Mouse (Mus musculus) neural tube, embryonic 15.5 days (tissue): ENCODE measurements at regions not wholly inside any gene's neighbourhood (a gene's known extent, or its start where the extent isn't known, plus 50 kb on each side); places are given as distances from the start of the nearest gene placed in this dataset.

Experiments
- ATAC-seq: fragments of 200-750 bp; cut with Nextera tagmentation; 2 replicates; pipeline ENCODE4 v1.8.0; 2017; ENCODE audit warnings: mild to moderate bottlenecking, moderate TSS enrichment, moderate library complexity; ENCODE audit not compliant: low FRiP score
- H3K27ac ChIP-seq: fragments of 300-500 bp; sonication (generic); replicated peaks from 2 replicates; pipeline ENCODE4 v1.5.1; 2015; ENCODE audit warnings: mild to moderate bottlenecking, inconsistent platforms
- H3K27me3 ChIP-seq: fragments of 300-500 bp; sonication (generic); replicated peaks from 2 replicates; pipeline ENCODE4 v1.6.1; 2015; ENCODE audit warnings: inconsistent platforms
- H3K36me3 ChIP-seq: fragments of 300-500 bp; sonication (generic); 2 replicates; pipeline ENCODE4 v1.6.1; 2015; ENCODE audit warnings: inconsistent platforms
- H3K4me1 ChIP-seq: fragments of 300-500 bp; sonication (generic); 2 replicates; pipeline ENCODE4 v1.6.1; 2015; ENCODE audit warnings: inconsistent platforms
- H3K4me2 ChIP-seq: fragments of 300-500 bp; sonication (generic); 2 replicates; pipeline ENCODE4 v1.6.1; 2015; ENCODE audit warnings: inconsistent platforms, mild to moderate bottlenecking, moderate library complexity
- H3K4me3 ChIP-seq: fragments of 300-500 bp; sonication (generic); replicated peaks from 2 replicates; pipeline ENCODE4 v1.5.1; 2015; ENCODE audit warnings: mild to moderate bottlenecking, inconsistent platforms
- H3K9ac ChIP-seq: fragments of 300-500 bp; sonication (generic); replicated peaks from 2 replicates; pipeline ENCODE4 v1.6.1; 2015; ENCODE audit warnings: mild to moderate bottlenecking, inconsistent platforms
- H3K9me3 ChIP-seq: fragments of 300-500 bp; sonication (generic); replicated peaks from 2 replicates; pipeline ENCODE4 v1.6.1; 2016; ENCODE audit warnings: inconsistent platforms
- WGBS: fragments of 180-500 bp; shearing (Covaris S2); methylation state at CpG from one replicate; pipeline ENCODE4 v1.1.7; 2015; ENCODE audit warnings: mixed read lengths; 5-methylcytosine and 5-hydroxymethylcytosine counted together

- Histone ChIP-seq H3K4me1 (no peaks in the 10 kb centered on the region), H3K9me3 (no peaks in the 10 kb centered on the region), H3K27me3 (no peaks in the 10 kb centered on the region), H3K4me2 (no peak overlapping the region), H3K27ac (no peak overlapping the region), H3K9ac (no peak overlapping the region), H3K36me3 (no peaks in the 10 kb centered on the region), H3K4me3 (no peak overlapping the region)
- ATAC-seq, result no peak
Observed at GRCm38 (mm10) chr1:47051109-47051508, 158.5 kb upstream of the Slc39a10 start.

DNA sequence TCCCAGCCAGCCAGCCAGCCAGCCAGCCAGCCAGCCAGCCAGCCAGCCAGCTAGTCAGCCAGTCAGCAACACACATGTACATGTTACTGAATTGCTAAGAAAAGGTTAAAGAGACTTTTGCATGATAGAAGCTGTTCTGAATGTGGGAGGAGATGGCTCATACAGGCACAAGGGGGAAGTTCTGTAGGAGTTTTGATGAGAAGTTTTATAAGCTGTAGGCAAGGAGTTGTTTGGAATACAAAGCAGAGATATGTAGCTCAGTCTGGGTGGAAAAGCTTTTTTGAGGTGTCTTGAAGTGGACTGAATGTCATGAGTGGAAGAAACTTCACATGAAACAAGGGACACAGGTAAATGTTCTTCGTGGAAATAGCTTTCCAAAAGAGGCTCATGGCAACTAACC is 157.8 kb upstream of the Slc39a10 start:
- Histone ChIP-seq H3K4me3 (no peak overlapping the region), H3K4me2 (no peak overlapping the region), H3K4me1 (no peaks in the 10 kb centered on the region), H3K27me3 (no peaks in the 10 kb centered on the region), H3K36me3 (no peaks in the 10 kb centered on the region), H3K9me3 (no peaks in the 10 kb centered on the region), H3K27ac (no peak overlapping the region), H3K9ac (no peak overlapping the region)
- ATAC-seq, result no peak
- 90% methylated on average over 1 of the region's 1 CpGs for WGBS

DNA sequence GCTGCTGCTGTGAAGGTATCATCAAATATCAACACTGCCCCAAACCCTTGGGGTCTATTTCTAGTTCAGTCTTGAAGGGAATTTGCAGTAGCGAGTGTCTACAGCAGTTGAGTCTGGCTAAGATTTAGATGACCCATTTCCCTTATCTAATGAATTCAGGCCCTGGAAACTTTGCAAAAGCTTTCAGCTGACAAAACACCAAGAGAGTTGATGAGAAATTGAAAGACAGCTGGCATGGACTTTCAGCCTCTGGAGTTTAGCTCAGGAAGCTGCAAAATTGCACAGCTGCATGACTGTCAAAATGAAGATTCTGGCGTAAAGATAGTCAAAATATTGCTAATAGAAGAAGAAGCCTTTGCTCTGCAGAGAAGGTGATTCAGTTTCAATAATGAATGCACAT is 144.9 kb upstream of the Slc39a10 start:
- Histone ChIP-seq H3K27ac (0 out of 2 replicates have a peak overlapping the region, but pooled peaks have one; percentile 4), H3K4me2 (no peak overlapping the region), H3K4me3 (no peak overlapping the region), H3K4me1 (peaks cover 4% of the 10 kb centered on the region; the same call in 1 of the 2 replicates), H3K27me3 (no peaks in the 10 kb centered on the region), H3K9ac (no peak overlapping the region), H3K36me3 (no peaks in the 10 kb centered on the region), H3K9me3 (no peaks in the 10 kb centered on the region)
- WGBS, result 64% methylated on average over 2 of the region's 2 CpGs
- ATAC-seq, result no peak

- Histone ChIP-seq H3K4me3 (no peak overlapping the region), H3K9me3 (no peaks in the 10 kb centered on the region), H3K27me3 (no peaks in the 10 kb centered on the region), H3K27ac (no peak overlapping the region), H3K4me1 (no peaks in the 10 kb centered on the region), H3K9ac (no peak overlapping the region), H3K36me3 (no peaks in the 10 kb centered on the region), H3K4me2 (no peak overlapping the region)
- ATAC-seq, result no peak
- WGBS, result 16% methylated on average over 1 of the region's 1 CpGs
Observed at GRCm38 (mm10) chr1:47019356-47019755, 126.7 kb upstream of the Slc39a10 start.

- Histone ChIP-seq H3K4me2 (no peak overlapping the region), H3K9ac (no peak overlapping the region), H3K9me3 (no peaks in the 10 kb centered on the region), H3K27me3 (no peaks in the 10 kb centered on the region), H3K4me1 (no peaks in the 10 kb centered on the region), H3K27ac (no peak overlapping the region), H3K36me3 (no peaks in the 10 kb centered on the region), H3K4me3 (no peak overlapping the region)
- 94% methylated on average over 1 of the region's 1 CpGs for WGBS
- ATAC-seq, result no peak
Observed at GRCm38 (mm10) chr1:47014526-47014925, 121.9 kb upstream of the Slc39a10 start.

GRCm38 (mm10) chr1:47003746-47004145 is 111.1 kb upstream of the Slc39a10 start:
- ATAC-seq, result no peak
- no peak overlapping the region for H3K9ac ChIP-seq
- no peaks in the 10 kb centered on the region for H3K9me3 ChIP-seq
- no peak overlapping the region for H3K4me2 ChIP-seq
- H3K27me3 ChIP-seq, result no peaks in the 10 kb centered on the region
- no peaks in the 10 kb centered on the region for H3K4me1 ChIP-seq
- WGBS, result 70% methylated on average over 5 of the region's 5 CpGs
- H3K36me3 ChIP-seq, result no peaks in the 10 kb centered on the region
- no peak overlapping the region for H3K27ac ChIP-seq
- H3K4me3 ChIP-seq, result no peak overlapping the region

- H3K27ac ChIP-seq, result no peak overlapping the region
- WGBS, result 74% methylated on average over 3 of the region's 3 CpGs
- no peak overlapping the region for H3K9ac ChIP-seq
- H3K4me3 ChIP-seq, result no peak overlapping the region
- no peak overlapping the region for H3K4me2 ChIP-seq
- H3K36me3 ChIP-seq, result no peaks in the 10 kb centered on the region
- ATAC-seq, result no peak
- H3K4me1 ChIP-seq, result no peaks in the 10 kb centered on the region
- no peaks in the 10 kb centered on the region for H3K27me3 ChIP-seq
- no peaks in the 10 kb centered on the region for H3K9me3 ChIP-seq
Observed at GRCm38 (mm10) chr1:46999337-46999736, 106.7 kb upstream of the Slc39a10 start.

GRCm38 (mm10) chr1:46985978-46986377 is 93.3 kb upstream of the Slc39a10 start:
- Histone ChIP-seq H3K9me3 (no peaks in the 10 kb centered on the region), H3K27me3 (no peaks in the 10 kb centered on the region), H3K9ac (no peak overlapping the region), H3K36me3 (no peaks in the 10 kb centered on the region), H3K4me1 (no peaks in the 10 kb centered on the region), H3K4me3 (no peak overlapping the region), H3K27ac (no peak overlapping the region), H3K4me2 (no peak overlapping the region)
- WGBS, result 48% methylated on average over 1 of the region's 1 CpGs
- ATAC-seq, result no peak

GRCm38 (mm10) chr1:46983093-46983492 is 90.4 kb upstream of the Slc39a10 start:
- ATAC-seq, result no peak
- no peaks in the 10 kb centered on the region for H3K36me3 ChIP-seq
- 95% methylated on average over 1 of the region's 1 CpGs for WGBS
- peaks cover 12% of the 10 kb centered on the region for H3K9me3 ChIP-seq
- no peak overlapping the region for H3K4me3 ChIP-seq
- no peaks in the 10 kb centered on the region for H3K27me3 ChIP-seq
- H3K4me1 ChIP-seq, result no peaks in the 10 kb centered on the region
- H3K27ac ChIP-seq, result no peak overlapping the region
- no peak overlapping the region for H3K9ac ChIP-seq
- no peak overlapping the region for H3K4me2 ChIP-seq

- no peaks in the 10 kb centered on the region for H3K9me3 ChIP-seq
- H3K4me2 ChIP-seq, result no peak overlapping the region
- H3K4me1 ChIP-seq, result no peaks in the 10 kb centered on the region
- no peaks in the 10 kb centered on the region for H3K36me3 ChIP-seq
- H3K27me3 ChIP-seq, result no peaks in the 10 kb centered on the region
- H3K9ac ChIP-seq, result no peak overlapping the region
- no peak overlapping the region for H3K4me3 ChIP-seq
- no peak overlapping the region for H3K27ac ChIP-seq
- no peak for ATAC-seq
- WGBS, result 63% methylated on average over 3 of the region's 3 CpGs
Observed at GRCm38 (mm10) chr1:46970470-46970869, 77.8 kb upstream of the Slc39a10 start.

DNA sequence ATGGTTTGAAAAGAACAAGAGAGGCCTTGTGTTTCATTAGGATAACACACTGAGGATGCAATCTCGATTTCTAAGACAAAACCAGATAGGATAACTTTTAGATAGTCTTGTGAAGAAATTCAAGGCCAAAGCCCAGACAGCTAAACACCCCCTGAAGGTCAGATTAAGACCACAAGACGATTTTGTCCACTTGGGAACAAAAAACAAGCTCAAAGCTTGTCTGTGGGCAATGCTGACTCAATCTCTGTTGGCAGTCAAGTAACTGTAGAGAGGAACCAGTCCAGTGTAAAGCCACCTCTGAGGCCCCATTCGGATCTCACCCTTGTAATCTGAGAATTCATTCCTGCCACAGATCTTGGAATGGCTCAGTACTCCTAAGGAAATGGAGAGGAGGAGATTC is 75.7 kb upstream of the Slc39a10 start:
- H3K4me3 ChIP-seq, result no peak overlapping the region
- H3K27me3 ChIP-seq, result no peaks in the 10 kb centered on the region
- no peak for ATAC-seq
- H3K4me1 ChIP-seq, result no peaks in the 10 kb centered on the region
- H3K9me3 ChIP-seq, result no peaks in the 10 kb centered on the region
- no peaks in the 10 kb centered on the region for H3K36me3 ChIP-seq
- H3K4me2 ChIP-seq, result no peak overlapping the region
- 69% methylated on average over 3 of the region's 3 CpGs for WGBS
- H3K27ac ChIP-seq, result no peak overlapping the region
- no peak overlapping the region for H3K9ac ChIP-seq

- no peaks in the 10 kb centered on the region for H3K4me1 ChIP-seq
- H3K9me3 ChIP-seq, result no peaks in the 10 kb centered on the region
- H3K9ac ChIP-seq, result no peak overlapping the region
- no peaks in the 10 kb centered on the region for H3K27me3 ChIP-seq
- no peak overlapping the region for H3K4me2 ChIP-seq
- 62% methylated on average over 3 of the region's 3 CpGs for WGBS
- H3K36me3 ChIP-seq, result no peaks in the 10 kb centered on the region
- H3K27ac ChIP-seq, result no peak overlapping the region
- no peak overlapping the region for H3K4me3 ChIP-seq
- ATAC-seq, result no peak
Observed at GRCm38 (mm10) chr1:46966917-46967266, 74.2 kb upstream of the Slc39a10 start.
